Mouse (Mus musculus) CH12.LX (cell line): ENCODE data around the gene Fam187a. TPM values are rescaled to one million over a fixed set of nuclear protein-coding genes. Genes with fewer than 3 reads are reported as not detected.

Experiments used
- DNase-seq: peaks from one replicate; pipeline ENCODE4 v3.0.0-alpha.2; 2013; ENCODE audit errors: extremely low read depth
- H3K27ac ChIP-seq: 2 replicates; pipeline ENCODE4 v1.5.1; 2012; ENCODE audit warnings: low read depth, mild to moderate bottlenecking, control low read depth, moderate library complexity; ENCODE audit not compliant: insufficient read depth
- H3K27me3 ChIP-seq: replicated peaks from 2 replicates; pipeline ENCODE3; 2012; ENCODE audit warnings: inconsistent platforms
- H3K36me3 ChIP-seq, 2 experiments: replicated peaks in 1 of 2; 2 replicates each; pipeline versions ENCODE3 to v1.6.1; 2012; ENCODE audit warnings: inconsistent platforms in 1 of 2, low read length in 1 of 2, mild to moderate bottlenecking in 1 of 2, mixed read lengths in 1 of 2, moderate library complexity in 1 of 2; ENCODE audit not compliant: control insufficient read depth in 1 of 2, insufficient read depth in 1 of 2
- H3K4me1 ChIP-seq, 2 experiments: 2 replicates each; pipeline ENCODE4 v1.6.1; 2012; ENCODE audit warnings: inconsistent platforms in 1 of 2, moderate library complexity in 1 of 2; ENCODE audit not compliant: insufficient read depth in 2 of 2, control insufficient read depth in 1 of 2
- H3K4me2 ChIP-seq: 2 replicates; pipeline ENCODE4 v1.6.1; 2012; ENCODE audit warnings: low read depth, mild to moderate bottlenecking, control low read depth; ENCODE audit not compliant: poor library complexity, insufficient read depth, severe bottlenecking
- H3K4me3 ChIP-seq, 3 experiments: fragments of 150-350 bp in 1 of 3; sonication (generic) in 1 of 3; replicated peaks in 1 of 3; 2 replicates each; pipeline versions ENCODE3 to v1.5.1; 2011 to 2012; ENCODE audit warnings: low read depth in 2 of 3, low read length in 2 of 3, mild to moderate bottlenecking in 2 of 3, moderate library complexity in 2 of 3, control low read depth in 1 of 3, improper control_type of control experiment in 1 of 3, inconsistent platforms in 1 of 3, mixed read lengths in 1 of 3; ENCODE audit not compliant: poor library complexity in 1 of 3
- H3K79me2 ChIP-seq: replicated peaks from 2 replicates; pipeline ENCODE4 v1.6.1; 2012; ENCODE audit warnings: mild to moderate bottlenecking, moderate library complexity; ENCODE audit not compliant: control insufficient read depth, poor library complexity, insufficient read depth, severe bottlenecking; ENCODE audit errors: extremely low read depth
- H3K9ac ChIP-seq: 2 replicates; pipeline ENCODE4 v1.6.1; 2012; ENCODE audit warnings: low read depth, mild to moderate bottlenecking, control low read depth, moderate library complexity; ENCODE audit not compliant: insufficient read depth
- H3K9me3 ChIP-seq: replicated peaks from 2 replicates; pipeline ENCODE3; 2012; ENCODE audit warnings: low read length, inconsistent platforms, mixed read lengths
- BHLHE40 ChIP-seq: IDR thresholded peaks from 2 replicates; pipeline ENCODE4 v1.6.1; 2011; ENCODE audit warnings: mild to moderate bottlenecking, low read depth, low read length, improper control_type of control experiment
- CHD1 ChIP-seq: IDR thresholded peaks from 2 replicates; pipeline ENCODE4 v1.6.1; 2012; ENCODE audit warnings: low read depth, low read length, improper control_type of control experiment, inconsistent platforms
- CHD2 ChIP-seq: IDR thresholded peaks from 2 replicates; pipeline ENCODE4 v1.6.1; 2011; ENCODE audit warnings: low read length, improper control_type of control experiment
- CTCF ChIP-seq, 2 experiments: IDR thresholded peaks in 1 of 2; conservative IDR thresholded peaks in 1 of 2; 2 replicates each; pipeline ENCODE4 v1.5.1; 2011 to 2012; ENCODE audit warnings: low read depth in 2 of 2, low read length in 2 of 2, improper control_type of control experiment in 1 of 2, inconsistent platforms in 1 of 2, mild to moderate bottlenecking in 1 of 2, moderate library complexity in 1 of 2
- E2F4 ChIP-seq: IDR thresholded peaks from 2 replicates; pipeline ENCODE4 v1.6.1; 2011; ENCODE audit warnings: low read depth, low read length, improper control_type of control experiment; ENCODE audit not compliant: insufficient replicate concordance
- ELF1 ChIP-seq: IDR thresholded peaks from 2 replicates; pipeline ENCODE4 v1.6.1; 2014; ENCODE audit warnings: low read depth, mild to moderate bottlenecking, inconsistent platforms, low read length, improper control_type of control experiment
- EP300 ChIP-seq: IDR thresholded peaks from 2 replicates; pipeline ENCODE4 v1.6.1; 2011; ENCODE audit warnings: low read length, improper control_type of control experiment
- ETS1 ChIP-seq: conservative IDR thresholded peaks from 2 replicates; pipeline ENCODE4 v1.6.1; 2012; ENCODE audit warnings: low read depth, mild to moderate bottlenecking, inconsistent platforms, low read length, improper control_type of control experiment, moderate library complexity
- GABPA ChIP-seq: IDR thresholded peaks from 2 replicates; pipeline ENCODE4 v1.6.1; 2012; ENCODE audit warnings: low read depth, low read length, improper control_type of control experiment, inconsistent platforms; ENCODE audit not compliant: insufficient replicate concordance
- HCFC1 ChIP-seq: IDR thresholded peaks from 2 replicates; pipeline ENCODE4 v1.6.1; 2012; ENCODE audit warnings: low read depth, mild to moderate bottlenecking, inconsistent platforms, low read length, improper control_type of control experiment
- IRF4 ChIP-seq: IDR thresholded peaks from 2 replicates; pipeline ENCODE4 v1.6.1; 2014; ENCODE audit warnings: low read depth, mild to moderate bottlenecking, inconsistent platforms, low read length, improper control_type of control experiment
- JUN ChIP-seq: IDR thresholded peaks from 2 replicates; pipeline ENCODE4 v1.6.1; 2011; ENCODE audit warnings: low read depth, mild to moderate bottlenecking, low read length, improper control_type of control experiment, moderate library complexity; ENCODE audit not compliant: insufficient read depth
- JUND ChIP-seq: conservative IDR thresholded peaks from 2 replicates; pipeline ENCODE4 v1.6.1; 2011; ENCODE audit warnings: low read depth, low read length, improper control_type of control experiment
- KAT2A ChIP-seq: IDR thresholded peaks from 2 replicates; pipeline ENCODE4 v1.6.1; 2012; ENCODE audit warnings: low read length, improper control_type of control experiment, inconsistent platforms; ENCODE audit not compliant: insufficient replicate concordance
- MAFK ChIP-seq: IDR thresholded peaks from 2 replicates; pipeline ENCODE4 v1.6.1; 2011; ENCODE audit warnings: low read length, improper control_type of control experiment; ENCODE audit not compliant: insufficient replicate concordance
- MAX ChIP-seq: IDR thresholded peaks from 2 replicates; pipeline ENCODE4 v1.6.1; 2011; ENCODE audit warnings: low read length, improper control_type of control experiment
- MAZ ChIP-seq: IDR thresholded peaks from 2 replicates; pipeline ENCODE4 v1.6.1; 2012; ENCODE audit warnings: low read depth, mild to moderate bottlenecking, inconsistent platforms, low read length, improper control_type of control experiment, moderate library complexity
- MEF2A ChIP-seq: IDR thresholded peaks from 2 replicates; pipeline ENCODE4 v1.6.1; 2014; ENCODE audit warnings: low read depth, mild to moderate bottlenecking, inconsistent platforms, low read length, improper control_type of control experiment, borderline replicate concordance
- MXI1 ChIP-seq: IDR thresholded peaks from 2 replicates; pipeline ENCODE4 v1.6.1; 2011; ENCODE audit warnings: mild to moderate bottlenecking, low read depth, low read length, improper control_type of control experiment
- MYC ChIP-seq: IDR thresholded peaks from 2 replicates; pipeline ENCODE4 v1.6.1; 2011; ENCODE audit warnings: low read depth, mild to moderate bottlenecking, improper control_type of control experiment, low read length
- NELFE ChIP-seq: IDR thresholded peaks from 2 replicates; pipeline ENCODE4 v1.6.1; 2011; ENCODE audit warnings: low read depth, low read length, improper control_type of control experiment
- NRF1 ChIP-seq: IDR thresholded peaks from 2 replicates; pipeline ENCODE4 v1.6.1; 2014; ENCODE audit warnings: low read depth, mild to moderate bottlenecking, inconsistent platforms, low read length, improper control_type of control experiment, moderate library complexity
- PAX5 ChIP-seq: IDR thresholded peaks from 2 replicates; pipeline ENCODE4 v1.6.1; 2012; ENCODE audit warnings: low read length, inconsistent platforms, mixed read lengths
- POLR2A ChIP-seq: IDR thresholded peaks from 2 replicates; pipeline ENCODE4 v1.6.1; 2011; ENCODE audit warnings: low read depth, mild to moderate bottlenecking, improper control_type of control experiment, low read length
- POLR2AphosphoS2 ChIP-seq: IDR thresholded peaks from 2 replicates; pipeline ENCODE4 v1.6.1; 2011; ENCODE audit warnings: low read depth, low read length, improper control_type of control experiment
- RAD21 ChIP-seq: IDR thresholded peaks from 2 replicates; pipeline ENCODE4 v1.6.1; 2011; ENCODE audit warnings: low read depth, mild to moderate bottlenecking, low read length, improper control_type of control experiment, moderate library complexity
- RCOR1 ChIP-seq: conservative IDR thresholded peaks from 2 replicates; pipeline ENCODE4 v1.6.1; 2012; ENCODE audit warnings: low read depth, mild to moderate bottlenecking, inconsistent platforms, low read length, improper control_type of control experiment
- SIN3A ChIP-seq: IDR thresholded peaks from 2 replicates; pipeline ENCODE4 v1.6.1; 2012; ENCODE audit warnings: low read length, improper control_type of control experiment, inconsistent platforms
- SMC3 ChIP-seq: IDR thresholded peaks from 2 replicates; pipeline ENCODE4 v1.6.1; 2011; ENCODE audit warnings: low read depth, low read length, improper control_type of control experiment
- TBP ChIP-seq: conservative IDR thresholded peaks from 2 replicates; pipeline ENCODE4 v1.6.1; 2011; ENCODE audit warnings: low read depth, low read length, improper control_type of control experiment
- TCF12 ChIP-seq: IDR thresholded peaks from 2 replicates; pipeline ENCODE4 v1.6.1; 2014; ENCODE audit warnings: low read depth, mild to moderate bottlenecking, inconsistent platforms, low read length, improper control_type of control experiment
- UBTF ChIP-seq: IDR thresholded peaks from 2 replicates; pipeline ENCODE4 v1.6.1; 2012; ENCODE audit warnings: low read depth, mild to moderate bottlenecking, inconsistent platforms, low read length, improper control_type of control experiment, moderate library complexity
- USF1 ChIP-seq: IDR thresholded peaks from 2 replicates; pipeline ENCODE4 v1.6.1; 2014; ENCODE audit warnings: low read depth, mild to moderate bottlenecking, inconsistent platforms, low read length, improper control_type of control experiment
- USF2 ChIP-seq: conservative IDR thresholded peaks from 2 replicates; pipeline ENCODE4 v1.6.1; 2011; ENCODE audit warnings: low read depth, low read length, improper control_type of control experiment
- ZC3H11A ChIP-seq: IDR thresholded peaks from 2 replicates; pipeline ENCODE4 v1.6.1; 2012; ENCODE audit warnings: low read depth, mild to moderate bottlenecking, inconsistent platforms, low read length, improper control_type of control experiment
- ZKSCAN1 ChIP-seq: IDR thresholded peaks from 2 replicates; pipeline ENCODE4 v1.6.1; 2012; ENCODE audit warnings: low read depth, inconsistent platforms, low read length, improper control_type of control experiment, borderline replicate concordance
- ZMIZ1 ChIP-seq: IDR thresholded peaks from 2 replicates; pipeline ENCODE4 v1.6.1; 2012; ENCODE audit warnings: low read depth, mild to moderate bottlenecking, inconsistent platforms, low read length, improper control_type of control experiment
- ZNF384 ChIP-seq: IDR thresholded peaks from 2 replicates; pipeline ENCODE4 v1.6.1; 2012; ENCODE audit warnings: low read depth, low read length, improper control_type of control experiment, inconsistent platforms
- dilution Hi-C: fragments of 300-500 bp; cut with MboI; formaldehyde crosslinking; loops from 2 replicates; pipeline ENCODE4 v1.14.3; 2020; ENCODE audit warnings: low sequenced_read_pairs; ENCODE audit not compliant: extremely low pct_unique_long_range_greater_than_20kb, extremely low pct_ligation_motif_present
- in situ Hi-C: fragments of 300-500 bp; cut with MboI; formaldehyde crosslinking; loops from 3 replicates; pipeline ENCODE4 v1.14.3; 2019; ENCODE audit warnings: low sequenced_read_pairs, low pct_ligation_motif_present, low pct_unique_long_range_greater_than_20kb, mixed read lengths
- polyA plus RNA-seq: library from polyadenylated mRNA; unstranded; fragments of >175 nt; gene quantifications from 2 replicates; pipeline ENCODE4 v1.2.1, GENCODE M21; 2012; ENCODE audit warnings: low read depth; ENCODE audit not compliant: insufficient read length
- total RNA-seq, 2 experiments: library from RNA; depleted of rRNA; stranded (reverse); fragments of 300-350 nt in 1 of 2; fragments of >200 nt in 1 of 2; gene quantifications; 2 replicates each; pipeline ENCODE4 v1.2.3; 2012 to 2014

Fam187a gene
- total and polyA plus RNA-seq, 3 experiments, result not detected

DNA sequence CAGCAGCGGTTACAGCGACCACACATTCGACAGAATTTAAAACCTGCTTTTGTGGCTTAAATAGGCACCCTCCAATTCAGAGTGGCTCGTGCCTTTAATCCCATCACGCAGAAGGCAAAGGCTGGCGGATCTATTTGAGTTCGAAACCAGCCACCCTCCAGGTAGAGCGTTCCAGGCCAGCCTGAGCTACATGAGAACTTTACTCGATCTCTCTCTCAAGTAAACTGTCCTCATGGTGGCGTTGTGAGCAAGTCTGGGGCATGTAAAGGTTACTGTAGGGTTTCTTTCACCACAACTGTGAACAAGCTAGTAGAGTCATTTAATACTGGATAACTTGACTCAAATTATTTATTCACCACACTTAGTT is 40.4 kb downstream of the Fam187a start:
- peaks cover 3% of the 10 kb centered on the region for H3K9me3 ChIP-seq
- H3K4me2 ChIP-seq, result peak overlapping the region; percentile 63; the same call in 1 of the 2 replicates
- DNase-seq, result peak; percentile 95
- peak overlapping the region; percentile 59 for H3K9ac ChIP-seq
- H3K27ac ChIP-seq, result peak overlapping the region; percentile 89
- TF ChIP-seq MEF2A (peak; percentile 36; the same call in 1 of the 2 replicates), ELF1 (no peak), SIN3A (no peak), JUND (no peak), KAT2A (no peak), BHLHE40 (peak; percentile 86), GABPA (no peak), RAD21 (peak; percentile 63), POLR2A (no peak), CHD1 (no peak; the same call in 1 of the 2 replicates), UBTF (peak; percentile 75; the same call in 1 of the 2 replicates), PAX5 (no peak), POLR2AphosphoS2 (no peak), ZC3H11A (peak; percentile 39; the same call in 1 of the 2 replicates), MYC (peak; percentile 74; the same call in 1 of the 2 replicates), JUN (no peak), HCFC1 (no peak; the same call in 1 of the 2 replicates), USF1 (no peak), USF2 (no peak), E2F4 (no peak), MAFK (0 out of 2 replicates have a peak, but pooled peaks have one; percentile 49), TBP (no peak), ZNF384 (no peak), MAX (no peak), RCOR1 (peak; percentile 76), NRF1 (no peak), SMC3 (peak; percentile 67), MXI1 (no peak), EP300 (no peak), MAZ (no peak), NELFE (no peak), ZMIZ1 (no peak; the same call in 1 of the 2 replicates), TCF12 (no peak), CTCF (conservative IDR thresholded peaks at IDR 0.05 in 1 of 2, IDR thresholded peaks at IDR 0.05 in 1 of 2; ENCODE audit: low read depth in 2 of 2, low read length in 2 of 2) (peak in 1 of 2 experiments; percentile 75; a peak in 3 of 4 replicates), ZKSCAN1 (no peak), IRF4 (peak; percentile 45), CHD2 (no peak; the same call in none of the 2 replicates), ETS1 (peak; percentile 49; the same call in 1 of the 2 replicates)
- dilution Hi-C loops (no loop called here), in situ Hi-C loops (no loop called here)
- H3K27me3 ChIP-seq, result peaks cover 8% of the 10 kb centered on the region
- H3K36me3 ChIP-seq, result peaks cover 0 to 20% of the 10 kb centered on the region in 2 experiments
- peak overlapping the region; percentile 59 to 83 (median 71) for H3K4me3 ChIP-seq
- H3K4me1 ChIP-seq, result peaks cover 11 to 34% of the 10 kb centered on the region in 2 experiments
- peaks cover 41% of the 10 kb centered on the region for H3K79me2 ChIP-seq
